Mouse (Mus musculus) adrenal gland, postnatal 10 days (tissue): ENCODE data around the gene Agr2. TPM values are rescaled to one million over a fixed set of nuclear protein-coding genes. Genes with fewer than 3 reads are reported as not detected.

Experiments used
- DNase-seq: peaks from one replicate; pipeline ENCODE4 v3.0.0; 2021; ENCODE audit warnings: mixed read lengths
- long read RNA-seq, 2 experiments: library from polyadenylated mRNA; stranded (forward); transcript quantifications; one replicate each; pipeline ENCODE4 v2.0.0; 2021
- total RNA-seq, 2 experiments: library from RNA; stranded (reverse); gene quantifications; 2 replicates each; pipeline ENCODE4 v1.2.3; 2021

Agr2 gene
- total RNA-seq = not detected
- long read RNA-seq, experiment 1, partial matches to known transcripts = 0 of 1 reads
- long read RNA-seq, experiment 1, other reads (novel, unspliced or antisense) = 0 of 1 reads
- long read RNA-seq, experiment 2 = 0 reads

GRCm38 (mm10) chr12:35992711-35993110 lies at the start of gene Agr2:
TSS of gene Agr2 (plus strand) at chr12:35992907.
- no peak for DNase-seq

DNA sequence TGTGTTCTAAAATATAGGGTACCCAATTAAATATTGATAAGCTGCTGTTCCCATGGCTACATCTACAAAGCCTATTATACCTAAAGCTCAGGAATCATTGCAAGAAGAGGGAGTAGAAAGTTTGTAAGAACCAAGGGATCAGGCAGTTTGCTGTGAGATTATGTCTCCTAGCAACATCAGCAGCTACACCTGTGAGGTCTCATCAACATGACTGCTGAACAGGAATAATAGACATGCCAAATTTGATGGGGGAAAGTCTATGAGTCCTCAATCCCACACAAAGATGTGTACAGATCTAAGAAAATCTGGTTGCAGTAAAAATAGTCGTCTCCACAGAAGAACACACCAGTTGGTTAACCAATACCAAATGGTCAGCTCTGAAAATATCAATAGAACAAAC lies 41.0 kb upstream of the Agr2 start:
- no peak for DNase-seq

DNA sequence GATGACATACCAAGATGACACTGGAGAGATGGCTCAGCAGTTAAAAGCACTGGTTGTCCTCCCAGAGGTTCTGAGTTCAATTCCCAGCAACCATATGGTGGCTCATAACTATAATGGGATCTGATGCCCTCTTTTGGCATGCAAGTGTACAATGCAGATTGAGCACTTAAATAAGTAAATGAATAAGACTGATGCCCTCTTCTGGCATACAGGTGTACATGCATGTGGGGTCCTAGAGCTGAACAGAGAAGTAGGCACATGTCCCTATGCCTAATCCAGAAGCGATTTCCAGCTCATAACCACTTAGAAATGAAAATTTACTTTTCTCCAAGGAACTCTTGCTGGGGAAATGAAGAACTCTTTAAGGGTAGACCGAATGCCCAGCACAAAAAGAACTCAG lies 35.5 kb upstream of the Agr2 start:
- DNase-seq = no peak

- no peak for DNase-seq
These were observed 26.5 kb upstream of the Agr2 start for GRCm38 (mm10) chr12:35966098-35966767.

GRCm38 (mm10) chr12:35966768-35967141 lies 26.0 kb upstream of the Agr2 start:
- no peak for DNase-seq

DNA sequence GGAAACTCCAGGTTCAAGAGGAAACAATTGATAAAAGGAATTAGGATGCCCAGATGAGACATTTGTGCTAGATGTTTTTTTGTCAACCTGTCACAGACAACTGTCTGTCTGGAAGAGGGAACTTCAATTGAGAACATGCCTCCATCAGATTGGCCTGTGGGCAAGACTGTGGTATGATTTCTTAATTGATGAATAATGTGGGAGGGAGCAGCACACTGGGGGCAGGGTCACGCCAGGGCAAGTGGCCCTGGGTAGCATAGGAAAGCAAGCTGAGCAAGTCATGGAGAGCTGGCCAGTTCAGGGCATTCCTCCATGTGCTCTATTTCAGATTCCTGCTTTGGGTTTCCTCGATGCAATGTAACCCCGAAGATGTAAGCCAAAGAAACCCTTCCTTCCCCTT lies 16.8 kb upstream of the Agr2 start:
- DNase-seq = no peak

DNA sequence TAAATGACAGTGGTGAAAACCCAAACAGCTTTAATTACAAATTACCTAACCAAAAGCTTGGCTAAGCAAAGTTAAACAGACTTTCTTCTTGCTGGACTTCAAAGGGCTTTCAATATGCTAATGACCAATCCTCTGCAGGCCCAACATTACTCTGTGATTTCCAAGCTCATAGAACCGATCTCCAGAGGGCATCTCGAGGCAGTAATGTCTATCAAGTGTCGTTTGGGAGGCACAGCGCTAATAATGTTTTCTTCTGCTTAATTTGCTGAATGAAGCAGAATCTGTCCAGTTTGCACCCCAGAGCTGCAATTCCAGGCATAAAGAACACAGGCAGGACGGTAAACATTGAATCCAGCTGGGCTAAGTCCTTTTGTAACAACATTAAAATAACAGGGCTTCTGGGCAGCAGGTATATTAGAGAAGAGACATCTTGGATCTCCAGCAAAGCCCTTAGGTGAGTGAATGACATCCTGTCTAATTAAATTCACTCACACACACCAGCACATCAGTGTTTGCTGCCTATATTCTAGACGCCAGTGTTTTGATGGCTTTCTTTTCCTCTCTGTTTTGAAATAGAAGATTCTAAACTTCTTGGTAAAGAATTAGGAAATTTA lies 15.0 kb upstream of the Agr2 start:
- DNase-seq = no peak

- no peak for DNase-seq
These were observed 13.1 kb upstream of the Agr2 start for GRCm38 (mm10) chr12:35979625-35980024.

DNA sequence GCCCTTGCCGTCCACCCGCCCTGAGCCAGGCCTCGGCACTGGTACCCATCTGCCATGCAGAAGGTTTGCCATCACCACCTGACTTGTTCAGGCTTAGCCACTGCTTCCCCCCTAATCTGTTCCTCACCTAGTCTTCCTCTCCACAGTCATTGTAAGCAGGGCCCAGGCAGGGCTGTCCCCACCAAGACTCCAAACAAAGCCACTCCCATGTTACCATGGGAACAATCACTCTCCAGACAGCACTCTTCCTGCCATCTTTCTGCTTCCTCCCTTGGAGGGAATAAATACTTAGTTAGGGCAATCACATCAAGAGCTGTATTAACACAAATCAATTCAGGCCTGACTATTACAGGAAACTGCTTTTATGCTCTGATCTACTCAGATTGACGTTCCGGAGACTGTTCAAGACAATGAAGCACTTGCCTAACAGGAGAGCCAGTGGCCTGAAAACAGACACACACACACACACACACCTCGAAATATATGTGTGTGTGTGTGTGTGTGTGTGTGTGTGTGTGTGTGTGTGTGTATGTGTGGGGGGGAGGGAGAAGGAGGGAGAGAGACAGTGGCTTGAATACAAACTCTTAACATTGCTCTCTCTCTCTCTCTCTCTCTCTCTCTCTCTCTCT lies 10.9 kb upstream of the Agr2 start:
- DNase-seq = peak; percentile 5

- no peak for DNase-seq
These were observed 9.2 kb upstream of the Agr2 start for GRCm38 (mm10) chr12:35983472-35983871.

DNA sequence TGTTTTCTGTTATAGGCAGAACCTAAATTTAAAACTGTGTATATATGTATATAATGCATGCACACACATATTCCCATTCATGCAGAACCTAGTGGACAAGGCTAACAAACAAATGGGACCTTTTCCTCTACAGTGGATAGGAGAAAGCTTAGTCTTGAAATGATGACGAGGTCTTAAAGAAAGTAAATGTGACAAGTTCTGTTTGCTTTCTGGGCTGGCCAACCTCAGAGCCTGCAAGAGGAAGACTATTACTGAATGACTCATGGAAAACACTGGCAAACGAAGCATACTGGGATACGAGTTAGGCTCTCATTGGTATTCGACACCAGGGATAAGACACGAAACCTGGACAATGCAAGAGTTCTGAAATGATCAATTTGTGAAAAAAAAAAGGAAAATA lies 8.0 kb upstream of the Agr2 start:
- no peak for DNase-seq

- no peak for DNase-seq
These were observed 876 bp downstream of the Agr2 start for GRCm38 (mm10) chr12:35993583-35993982.

- DNase-seq = no peak
These were observed 1.4 kb downstream of the Agr2 start for GRCm38 (mm10) chr12:35994098-35994497.

DNA sequence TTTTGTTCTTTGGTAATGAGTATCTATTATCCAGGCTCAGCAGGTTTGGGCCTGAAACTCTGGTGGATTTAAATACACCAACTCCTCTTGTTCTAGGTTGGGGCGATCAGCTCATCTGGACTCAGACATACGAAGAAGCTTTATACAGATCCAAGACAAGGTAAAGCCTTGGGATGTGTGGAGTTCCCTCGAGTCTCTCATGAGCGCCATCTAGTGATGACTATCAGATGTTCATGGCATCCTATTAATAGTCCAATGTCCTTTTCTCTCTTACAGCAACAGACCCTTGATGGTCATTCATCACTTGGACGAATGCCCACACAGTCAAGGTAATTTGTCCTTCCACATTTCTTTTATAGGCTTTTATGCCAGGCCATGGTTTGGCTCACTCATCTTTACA lies 3.1 kb downstream of the Agr2 start:
- DNase-seq = peak; percentile 41

DNA sequence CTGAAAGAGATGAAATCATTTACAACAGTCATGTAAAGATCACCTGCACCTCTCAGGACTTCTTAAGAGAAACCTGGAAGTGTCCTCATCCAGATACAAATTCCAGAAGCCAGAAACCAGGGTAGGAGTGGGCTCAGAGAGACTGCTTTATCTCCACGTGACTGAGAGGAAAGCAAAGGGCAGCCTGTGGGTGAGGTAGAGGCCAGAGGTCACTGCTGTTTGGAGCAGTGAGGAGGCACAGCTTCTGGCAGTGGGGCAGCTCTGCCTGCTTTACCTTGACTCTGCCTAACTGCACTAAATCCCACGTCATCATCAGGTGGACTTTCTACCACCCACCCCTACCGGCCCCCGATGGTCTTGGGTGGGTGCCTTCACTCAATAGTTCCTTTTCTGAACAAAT lies 12.0 kb downstream of the Agr2 start:
- no peak for DNase-seq

DNA sequence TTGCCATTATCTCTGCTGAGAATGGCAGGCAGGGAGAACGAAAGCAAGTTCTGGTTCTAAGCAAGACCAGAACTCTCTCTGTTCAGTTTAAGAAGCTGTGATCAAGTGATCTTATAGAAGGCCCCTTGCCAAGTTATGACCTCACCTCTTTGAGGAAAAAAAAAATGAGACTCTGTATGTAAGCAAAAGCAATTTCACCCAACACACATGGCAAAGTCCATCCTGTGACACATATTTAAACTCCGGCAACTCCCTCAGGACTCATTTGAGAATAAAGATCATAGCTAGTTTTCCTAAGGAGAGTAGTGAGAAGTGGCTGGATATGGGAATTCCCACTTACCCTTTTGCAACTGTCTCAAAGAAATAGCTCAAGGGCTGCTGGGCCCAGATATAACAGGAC lies 14.9 kb downstream of the Agr2 start:
- DNase-seq = no peak

DNA sequence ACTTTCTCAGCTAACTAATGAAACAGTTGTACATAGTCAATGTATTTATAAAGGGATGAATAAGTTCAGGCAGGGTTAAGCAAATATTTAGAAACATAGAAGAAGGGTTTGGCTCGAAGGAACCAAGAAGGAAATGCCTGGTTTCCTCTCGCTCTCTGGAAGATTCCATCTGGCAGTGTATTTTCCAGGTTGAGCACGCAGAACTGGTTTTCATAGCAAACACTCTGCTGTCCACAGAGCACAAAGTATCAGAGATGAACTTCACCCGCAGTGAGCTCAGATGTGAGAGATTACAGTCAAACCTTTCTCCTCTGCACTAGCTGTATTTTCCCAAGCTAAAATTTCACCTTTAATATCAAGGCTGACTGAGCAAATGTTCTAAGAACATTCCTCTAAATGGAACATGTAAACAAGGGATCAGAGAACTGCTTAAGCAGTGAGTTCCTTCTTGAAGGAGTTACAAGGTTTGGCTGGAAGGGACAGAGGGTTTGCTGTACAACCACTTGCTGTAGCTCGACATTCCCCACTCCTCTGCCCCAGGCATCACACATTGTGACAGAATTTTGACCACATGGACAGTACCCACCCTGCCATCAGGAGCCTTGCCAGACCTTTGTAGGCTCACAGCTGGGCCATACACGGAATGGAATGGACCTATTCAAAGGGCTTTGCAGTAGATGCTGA lies 15.8 kb downstream of the Agr2 start:
- DNase-seq = no peak

DNA sequence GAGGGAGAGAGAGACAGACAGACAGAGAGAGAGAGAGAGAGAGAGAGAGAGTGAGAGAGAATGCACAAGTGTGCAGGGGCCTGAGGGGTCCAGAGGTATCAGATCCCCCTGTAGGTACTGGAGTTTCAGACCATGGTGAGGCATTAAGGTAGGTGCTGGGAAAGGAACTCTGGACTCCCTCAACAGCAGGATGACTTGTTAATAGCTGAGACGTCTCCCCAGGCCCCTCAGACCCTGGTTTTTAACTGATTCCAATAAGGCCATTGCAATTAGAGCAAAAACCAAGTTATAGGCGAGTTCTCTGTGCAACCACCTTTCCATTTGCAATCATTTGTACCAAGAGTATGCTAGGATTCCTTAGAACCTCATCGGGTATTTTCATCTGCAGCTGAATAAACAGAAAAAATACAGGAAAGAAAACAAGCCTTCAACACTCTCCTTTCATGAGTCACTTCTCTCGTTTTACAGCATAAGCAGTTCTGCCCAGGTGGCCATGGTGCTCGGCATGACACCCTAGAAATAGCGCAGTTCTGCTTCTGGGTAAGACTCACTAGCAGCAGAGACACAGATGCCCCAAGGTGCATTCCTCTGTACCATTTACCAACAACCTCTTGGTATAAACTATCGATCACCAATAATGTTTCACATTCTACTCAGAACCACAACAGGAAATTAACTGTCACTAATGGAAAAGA lies 20.7 kb downstream of the Agr2 start:
- no peak for DNase-seq

GRCm38 (mm10) chr12:36017791-36018190 lies 25.1 kb downstream of the Agr2 start:
- no peak for DNase-seq

GRCm38 (mm10) chr12:36019572-36019971 lies 26.9 kb downstream of the Agr2 start:
- no peak for DNase-seq

DNA sequence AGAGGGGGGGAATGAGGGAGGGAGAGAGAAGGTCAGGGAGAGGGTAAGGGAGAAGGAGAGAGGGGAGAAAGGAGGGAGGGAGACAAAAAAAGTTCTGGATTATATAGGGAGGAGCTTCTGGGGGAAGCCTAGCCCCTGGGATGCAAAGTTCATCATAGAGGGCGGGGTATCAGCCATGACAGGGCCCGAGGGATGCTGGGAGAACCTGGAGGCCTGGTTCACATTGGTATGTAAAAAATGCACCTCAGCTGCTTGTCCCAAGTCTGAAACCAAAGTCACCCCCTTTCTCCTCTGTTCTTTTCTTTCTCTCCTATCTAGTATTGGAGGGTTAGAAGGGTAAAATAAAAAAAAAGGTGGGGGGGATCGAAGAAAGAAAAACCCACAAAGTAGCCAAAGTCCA lies 27.4 kb downstream of the Agr2 start:
- no peak for DNase-seq

DNA sequence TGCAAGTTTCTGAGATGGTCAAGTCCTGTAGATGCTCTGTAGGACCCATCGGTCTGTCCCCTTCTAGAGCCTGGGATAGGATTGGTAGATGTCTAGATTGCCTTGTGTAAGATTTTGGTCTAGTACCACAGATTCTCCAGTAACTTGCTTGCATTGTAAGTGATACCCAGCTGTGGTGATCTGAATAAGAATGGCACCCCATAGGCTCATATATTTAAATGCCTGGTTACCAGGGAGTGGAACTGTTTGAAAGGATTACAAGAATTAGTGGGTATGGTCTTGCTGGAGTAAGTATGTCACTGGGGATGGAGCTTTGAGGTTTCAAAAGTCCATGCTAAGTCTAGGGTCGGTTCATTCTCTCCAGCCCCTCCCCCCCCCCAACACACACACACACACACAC lies 28.0 kb downstream of the Agr2 start:
- no peak for DNase-seq

GRCm38 (mm10) chr12:36026126-36026525 lies 33.4 kb downstream of the Agr2 start:
- no peak for DNase-seq
